Comparison of ENCODE assay signal across 25 mouse cellular contexts in genomic region chr11:88271870-88272269, GRCm38 (mm10). TPM values are rescaled to one million over a fixed set of nuclear protein-coding genes. Genes with fewer than 3 reads are reported as not detected.
DNase-seq lines count a peak whose midpoint lies in the region; ATAC-seq and TF ChIP-seq lines count a peak whose summit lies in the region.
"Had no signal": no experiment of that assay in that cellular context is flagged by ENCODE, and none has a peak within 500 bp of the region (broad histone marks: within the 10 kb centered on the region; RNA-seq: fewer than 3 reads in every experiment).

No protein-coding gene starts in this region.

- H3K27me3 ChIP-seq in intestine, postnatal 0 days (replicated peaks; ENCODE audit: control insufficient read depth, insufficient read depth, low read length): no peaks in the 10 kb centered on the region
- H3K27me3 ChIP-seq in intestine, embryonic 15.5 days (replicated peaks): no peaks in the 10 kb centered on the region
- H3K27me3 ChIP-seq: heart, embryonic 15.5 days; hindbrain, embryonic 12.5 days; midbrain, embryonic 15.5 days had no signal

- DNase-seq in B cell, adult 2 months: peak; percentile 45 to 51
- peak; percentile 69 for DNase-seq in R1 (ENCODE audit: low read depth, low spot score)
- DNase-seq in cerebellum, adult 11 months: no peak
- DNase-seq in left cerebral cortex, adult 9 months (ENCODE audit: low spot score in 2 of 2): no peak
- DNase-seq: cerebellum, adult 11-12 months; kidney, adult 11 months; liver, embryonic 13.5 days; thymus, adult 2 months had no signal

- WGBS in intestine, postnatal 0 days: 62% methylated on average over 3 of the region's 3 CpGs
- WGBS in intestine, embryonic 15.5 days: 61% methylated on average over 3 of the region's 3 CpGs

- no peaks in the 10 kb centered on the region for H3K9me3 ChIP-seq in intestine, postnatal 0 days (ENCODE audit: control insufficient read depth)
- H3K9me3 ChIP-seq in intestine, embryonic 15.5 days: no peaks in the 10 kb centered on the region
- H3K9me3 ChIP-seq: heart, embryonic 15.5 days; hindbrain, embryonic 12.5 days; liver, embryonic 13.5 days; midbrain, embryonic 15.5 days had no signal

- TF ChIP-seq CTCF in intestine, postnatal 0 days (IDR thresholded peaks at IDR 0.05; ENCODE audit: low read depth): peak; percentile 21; the same call in 1 of the 2 replicates

- no peaks in the 10 kb centered on the region for H3K4me1 ChIP-seq in intestine, postnatal 0 days (replicated peaks; ENCODE audit: control insufficient read depth, insufficient read depth, low read length)
- peaks cover 13% of the 10 kb centered on the region for H3K4me1 ChIP-seq in intestine, embryonic 15.5 days (replicated peaks)
- H3K4me1 ChIP-seq: liver, embryonic 13.5 days had no signal

- peak; percentile 60; the same call in 1 of the 2 replicates for ATAC-seq in intestine, postnatal 0 days
- no peak for ATAC-seq in intestine, embryonic 15.5 days
- peak; percentile 51 for ATAC-seq in megakaryocyte, adult 5-6 weeks (ENCODE audit: poor library complexity, severe bottlenecking)
- ATAC-seq in activated CD4-positive, CD25-positive, alpha-beta regulatory T cell, adult 4 months: no peak
- ATAC-seq: forebrain, embryonic 16.5 days; midbrain, embryonic 15.5 days; Patski had no signal

- H3K27ac ChIP-seq in intestine, postnatal 0 days (ENCODE audit: low read depth, low read length): no peak overlapping the region
- H3K27ac ChIP-seq in intestine, embryonic 15.5 days: no peak overlapping the region
- H3K27ac ChIP-seq: heart, embryonic 15.5 days; hindbrain, embryonic 12.5 days; kidney, postnatal 0 days; layer of hippocampus, adult 2 months; liver, embryonic 13.5 days; midbrain, embryonic 15.5 days had no signal

- H3K4me2 ChIP-seq in intestine, postnatal 0 days (replicated peaks; ENCODE audit: low read depth): no peak overlapping the region
- no peak overlapping the region for H3K4me2 ChIP-seq in intestine, embryonic 15.5 days (replicated peaks)
- H3K4me2 ChIP-seq: heart, embryonic 15.5 days; hindbrain, embryonic 12.5 days; liver, embryonic 13.5 days; midbrain, embryonic 15.5 days had no signal

- H3K4me3 ChIP-seq in intestine, postnatal 0 days (ENCODE audit: low read depth, low read length): no peak overlapping the region
- no peak overlapping the region for H3K4me3 ChIP-seq in intestine, embryonic 15.5 days (replicated peaks)
- H3K4me3 ChIP-seq: heart, embryonic 15.5 days; hindbrain, embryonic 12.5 days; layer of hippocampus, adult 2 months; liver, embryonic 13.5 days; midbrain, embryonic 15.5 days had no signal

- no peak overlapping the region for H3K9ac ChIP-seq in intestine, postnatal 0 days (ENCODE audit: low read depth, low read length)
- H3K9ac ChIP-seq in intestine, embryonic 15.5 days: no peak overlapping the region
- H3K9ac ChIP-seq: heart, embryonic 15.5 days; hindbrain, embryonic 12.5 days; liver, embryonic 13.5 days; midbrain, embryonic 15.5 days had no signal

- H3K36me3 ChIP-seq in intestine, postnatal 0 days (ENCODE audit: control insufficient read depth, insufficient read depth): no peaks in the 10 kb centered on the region
- H3K36me3 ChIP-seq in intestine, embryonic 15.5 days: no peaks in the 10 kb centered on the region
- H3K36me3 ChIP-seq: heart, embryonic 15.5 days; hindbrain, embryonic 12.5 days; liver, embryonic 13.5 days; midbrain, embryonic 15.5 days had no signal

RNA-seq across cellular contexts. Expression of gene Ccdc182, which starts 22.0 kb away (rescaled TPM):
- polyA plus RNA-seq in intestine, postnatal 0 days (2015; fragmentation: Nextera tagmentation; extraction: Ambion mirVana): not detected in 2 replicates
- polyA plus RNA-seq in intestine, embryonic 15.5 days (2015; fragmentation: Nextera tagmentation; extraction: Ambion mirVana): not detected in 2 replicates
- not detected in 2 replicates for total RNA-seq in megakaryocyte, adult 5-6 weeks (2015)
- not detected in 2 replicates for total RNA-seq in megakaryocyte, adult 5-6 weeks (2017)
- not detected for polyA plus RNA-seq in activated CD4-positive, CD25-positive, alpha-beta regulatory T cell, adult 4 months (2017; shearing (Covaris generic))
- total RNA-seq: adrenal gland, adult 18-20 months; heart, adult 18-20 months; layer of hippocampus, adult 2 months; left cerebral cortex, adult 18-20 months; neutrophil, adult 5-6 weeks had no signal
- polyA plus RNA-seq: forebrain, embryonic 16.5 days; heart, embryonic 15.5 days; liver, embryonic 13.5 days; Patski; stomach, embryonic 14.5 days; thymus, adult 2 months; urinary bladder, adult 2 months had no signal

Comparison
In these comparisons a context has a peak if more than half of its experiments do, and no peak if none do; other contexts are left out.
1. ATAC-seq: peak in intestine, postnatal 0 days (single experiment) and megakaryocyte, adult 5-6 weeks (single experiment); none in intestine, embryonic 15.5 days (single experiment) and activated CD4-positive, CD25-positive, alpha-beta regulatory T cell, adult 4 months (single experiment).
2. DNase-seq: peak in B cell, adult 2 months (2 of 2) and R1 (single experiment); none in cerebellum, adult 11 months (single experiment) and left cerebral cortex, adult 9 months (0 of 2).